8 mouse cellular contexts compared by ENCODE assay signal in the genomic region with DNA sequence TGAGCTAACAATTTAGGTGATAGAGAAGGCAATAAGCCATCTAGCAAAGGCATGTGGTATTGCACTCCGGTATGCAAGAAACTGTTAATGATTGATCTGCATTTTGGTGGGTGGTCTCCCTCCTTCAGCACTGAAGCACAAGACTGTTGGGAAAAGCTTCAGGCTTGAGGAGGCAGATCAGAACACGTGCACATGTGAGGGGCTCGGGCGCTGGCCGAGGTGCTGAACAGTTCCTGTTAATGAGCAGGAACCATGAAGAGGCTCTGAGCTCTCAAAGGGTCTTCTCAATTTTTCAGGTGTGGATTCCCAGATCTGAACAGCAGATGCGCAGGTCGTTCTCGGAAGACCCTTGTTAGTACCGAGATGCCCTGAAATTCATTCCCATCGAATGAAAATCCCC. TPM values are rescaled to one million over a fixed set of nuclear protein-coding genes. Genes with fewer than 3 reads are reported as not detected.
DNase-seq lines count a peak whose midpoint lies in the region; ATAC-seq and TF ChIP-seq lines count a peak whose summit lies in the region.

No protein-coding gene starts in this region.

- no peak for TF ChIP-seq POLR2A in CH12.LX (IDR thresholded peaks at IDR 0.05; ENCODE audit: low read depth, low read length)

- no peak for TF ChIP-seq RAD21 in CH12.LX (IDR thresholded peaks at IDR 0.05; ENCODE audit: low read depth, low read length)

- peak; percentile 46 for DNase-seq in gastrocnemius, postnatal 10 days
- DNase-seq in gastrocnemius, adult 2 months, result no peak
- no peak for DNase-seq in CH12.LX (ENCODE audit: extremely low read depth)
- DNase-seq in embryonic facial prominence, embryonic 11.5 days (ENCODE audit: low spot score), result peak; percentile 86
- DNase-seq in kidney, postnatal 4 days, result peak; percentile 91
- peak; percentile 74 for DNase-seq in retina, postnatal 1 day
- DNase-seq in frontal cortex, adult 2 months (ENCODE audit: extremely low spot score in 1 of 2, low spot score in 1 of 2), result no peak
- no peak for DNase-seq in c-Kit-positive CD71-positive TER-119-positive erythroid progenitor cells, embryonic 14.5 days (ENCODE audit: low spot score)

- 5% methylated on average over 10 of the region's 10 CpGs for WGBS in embryonic facial prominence, embryonic 11.5 days

- H3K4me3 ChIP-seq in gastrocnemius, adult 2 months, result no peak overlapping the region
- H3K4me3 ChIP-seq in CH12.LX (replicated peaks in 1 of 3; ENCODE audit: low read depth in 2 of 3, low read length in 2 of 3, poor library complexity in 1 of 3), result no peak overlapping the region
- no peak overlapping the region for H3K4me3 ChIP-seq in embryonic facial prominence, embryonic 11.5 days (ENCODE audit: low read depth, low read length)

- dilution Hi-C loops in CH12.LX (cut with MboI; ENCODE audit: extremely low pct_ligation_motif_present, extremely low pct_unique_long_range_greater_than_20kb, low sequenced_read_pairs), result no loop called here

- no peak for TF ChIP-seq CTCF in gastrocnemius, adult 2 months (IDR thresholded peaks at IDR 0.05)
- TF ChIP-seq CTCF in CH12.LX (conservative IDR thresholded peaks at IDR 0.05 in 1 of 2, IDR thresholded peaks at IDR 0.05 in 1 of 2; ENCODE audit: low read depth in 2 of 2, low read length in 2 of 2), result no peak

- H3K27ac ChIP-seq in gastrocnemius, adult 2 months, result no peak overlapping the region
- H3K27ac ChIP-seq in CH12.LX (ENCODE audit: insufficient read depth, low read depth), result no peak overlapping the region
- H3K27ac ChIP-seq in embryonic facial prominence, embryonic 11.5 days (replicated peaks; ENCODE audit: low read depth, low read length), result no peak overlapping the region

- no peak overlapping the region for H3K4me2 ChIP-seq in CH12.LX (ENCODE audit: insufficient read depth, low read depth, poor library complexity, severe bottlenecking)
- no peak overlapping the region for H3K4me2 ChIP-seq in embryonic facial prominence, embryonic 11.5 days (ENCODE audit: low read depth, low read length)

- no peaks in the 10 kb centered on the region; a peak in 1 of 4 replicates for H3K4me1 ChIP-seq in CH12.LX (ENCODE audit: control insufficient read depth in 1 of 2, insufficient read depth in 2 of 2)
- H3K4me1 ChIP-seq in embryonic facial prominence, embryonic 11.5 days (ENCODE audit: control insufficient read depth, insufficient read depth, low read length), result no peaks in the 10 kb centered on the region

- no peaks in the 10 kb centered on the region for H3K27me3 ChIP-seq in CH12.LX (replicated peaks)
- H3K27me3 ChIP-seq in embryonic facial prominence, embryonic 11.5 days (ENCODE audit: control insufficient read depth, insufficient read depth, low read length), result peaks cover 29% of the 10 kb centered on the region

- in situ Hi-C loops in CH12.LX (cut with MboI; ENCODE audit: low pct_ligation_motif_present, low pct_unique_long_range_greater_than_20kb, low sequenced_read_pairs), result no loop called here

- H3K36me3 ChIP-seq in CH12.LX (replicated peaks in 1 of 2; ENCODE audit: control insufficient read depth in 1 of 2, insufficient read depth in 1 of 2, low read length in 1 of 2), result no peaks in the 10 kb centered on the region
- H3K36me3 ChIP-seq in embryonic facial prominence, embryonic 11.5 days (replicated peaks; ENCODE audit: control insufficient read depth, insufficient read depth, low read depth, low read length), result no peaks in the 10 kb centered on the region

- no peak for ATAC-seq in embryonic facial prominence, embryonic 11.5 days (replicated peaks; ENCODE audit: insufficient number of reproducible peaks, low FRiP score, low TSS enrichment, low read depth)

- intact Hi-C loops in gastrocnemius, adult 2 months (cut with DNase I), result no loop called here

- peaks cover 5% of the 10 kb centered on the region for H3K9me3 ChIP-seq in CH12.LX (replicated peaks; ENCODE audit: low read length)
- H3K9me3 ChIP-seq in embryonic facial prominence, embryonic 11.5 days (replicated peaks; ENCODE audit: control insufficient read depth, low read length), result no peaks in the 10 kb centered on the region

- TF ChIP-seq EP300 in CH12.LX (IDR thresholded peaks at IDR 0.05; ENCODE audit: low read length), result no peak

- no peak overlapping the region for H3K9ac ChIP-seq in CH12.LX (ENCODE audit: insufficient read depth, low read depth)
- H3K9ac ChIP-seq in embryonic facial prominence, embryonic 11.5 days (replicated peaks; ENCODE audit: low read length), result no peak overlapping the region

- no peaks in the 10 kb centered on the region for H3K79me2 ChIP-seq in CH12.LX (replicated peaks; ENCODE audit: control insufficient read depth, extremely low read depth, insufficient read depth, poor library complexity, severe bottlenecking)

TF ChIP-seq in CH12.LX, 34 proteins besides CTCF, POLR2A, EP300 and RAD21:
- TF ChIP-seq IRF4 (IDR thresholded peaks at IDR 0.05; ENCODE audit: low read depth, low read length), result no peak
- 0 out of 2 replicates have a peak, but pooled peaks have one; percentile 38 for TF ChIP-seq MAX (IDR thresholded peaks at IDR 0.05; ENCODE audit: low read length)
- peak; percentile 92 for TF ChIP-seq MXI1 (IDR thresholded peaks at IDR 0.05; ENCODE audit: low read depth, low read length)
- peak; percentile 78 for TF ChIP-seq BHLHE40 (IDR thresholded peaks at IDR 0.05; ENCODE audit: low read depth, low read length)
TF ChIP-seq in CH12.LX: peak in this region for 3.

RNA-seq across cellular contexts. Expression of a gene that starts 1.0 kb away (rescaled TPM):
- not detected for total RNA-seq in gastrocnemius, postnatal 10 days (2021)
- not detected for total RNA-seq in gastrocnemius, adult 2 months (2021)
- total RNA-seq in CH12.LX (2012; rRNA removed), result not detected in 2 replicates
- not detected in 2 replicates for total RNA-seq in CH12.LX (2014; rRNA removed)
- not detected in 2 replicates for polyA plus RNA-seq in CH12.LX (2012; ENCODE audit: insufficient read length, low read depth)
- not detected in 2 replicates for polyA plus RNA-seq in embryonic facial prominence, embryonic 11.5 days (2014; fragmentation: Nextera tagmentation; extraction: Ambion mirVana)
- 0.02 TPM in 1 of 2 replicates, not detected in the other for polyA plus RNA-seq in frontal cortex, adult 2 months (2012; rRNA removed)

RNA-seq across cellular contexts. Expression of a gene that starts 53.3 kb away (rescaled TPM):
- total RNA-seq in gastrocnemius, postnatal 10 days (2021), result 1 to 10 TPM; 5.3 to 6.1 TPM
- total RNA-seq in gastrocnemius, adult 2 months (2021), result 10 to 100 TPM in 1 of 2 experiments, 1 to 10 TPM in 1; 3.7 to 15.2 TPM
- total RNA-seq in CH12.LX (2012; rRNA removed) (0.17 TPM in 2 replicates), CH12.LX (2014; rRNA removed) (1.0 TPM in 2 replicates)
- polyA plus RNA-seq in CH12.LX (2012; ENCODE audit: insufficient read length, low read depth), result 0.69 and 0.79 TPM in 2 replicates
- not detected in 2 replicates for polyA plus RNA-seq in embryonic facial prominence, embryonic 11.5 days (2014; fragmentation: Nextera tagmentation; extraction: Ambion mirVana)
- polyA plus RNA-seq in frontal cortex, adult 2 months (2012; rRNA removed), result 2.0 and 2.2 TPM in 2 replicates

Comparison
In these comparisons a context has a peak if more than half of its experiments do, and no peak if none do; other contexts are left out.
1. DNase-seq: peak in gastrocnemius, postnatal 10 days (single experiment), embryonic facial prominence, embryonic 11.5 days (single experiment), kidney, postnatal 4 days (2 of 2) and retina, postnatal 1 day (single experiment); none in gastrocnemius, adult 2 months (single experiment), CH12.LX (single experiment), frontal cortex, adult 2 months (0 of 2) and c-Kit-positive CD71-positive TER-119-positive erythroid progenitor cells, embryonic 14.5 days (single experiment).